Comparison of ENCODE assay signal across 8 mouse cellular contexts in genomic region chr12:8676341-8676740, GRCm38 (mm10). TPM values are rescaled to one million over a fixed set of nuclear protein-coding genes. Genes with fewer than 3 reads are reported as not detected.
A peak's percentile ranks its signal among the peaks of the same experiment; 100 is the strongest.
DNase-seq lines count a peak whose midpoint lies in the region; ATAC-seq and TF ChIP-seq lines count a peak whose summit lies in the region.
"Had no signal": no experiment of that assay in that cellular context is flagged by ENCODE, and none has a peak within 500 bp of the region (broad histone marks: within the 10 kb centered on the region; RNA-seq: fewer than 3 reads in every experiment).

No protein-coding gene starts in this region.

- no peaks in the 10 kb centered on the region for H3K9me3 ChIP-seq in lung, embryonic 16.5 days (ENCODE audit: control insufficient read depth, low read length)
- H3K9me3 ChIP-seq in forebrain, embryonic 15.5 days: no peaks in the 10 kb centered on the region
- no peaks in the 10 kb centered on the region for H3K9me3 ChIP-seq in liver, embryonic 12.5 days (replicated peaks)
- no peaks in the 10 kb centered on the region for H3K9me3 ChIP-seq in stomach, postnatal 0 days (ENCODE audit: control insufficient read depth, low read length)

- no peaks in the 10 kb centered on the region for H3K27me3 ChIP-seq in lung, embryonic 16.5 days (ENCODE audit: control insufficient read depth, insufficient read depth, low read depth, low read length)
- H3K27me3 ChIP-seq in forebrain, embryonic 15.5 days: no peaks in the 10 kb centered on the region
- H3K27me3 ChIP-seq in liver, embryonic 12.5 days (replicated peaks): no peaks in the 10 kb centered on the region
- H3K27me3 ChIP-seq in stomach, postnatal 0 days (ENCODE audit: control insufficient read depth, insufficient read depth, low read length): no peaks in the 10 kb centered on the region

- peak overlapping the region; percentile 35; the same call in 1 of the 2 replicates for H3K9ac ChIP-seq in lung, embryonic 16.5 days (ENCODE audit: low read length)
- no peak overlapping the region for H3K9ac ChIP-seq in forebrain, embryonic 15.5 days (replicated peaks)
- peak overlapping the region; percentile 62 for H3K9ac ChIP-seq in liver, embryonic 12.5 days
- no peak overlapping the region for H3K9ac ChIP-seq in stomach, postnatal 0 days (ENCODE audit: low read length)

- H3K4me2 ChIP-seq in lung, embryonic 16.5 days (ENCODE audit: low read depth, low read length): peak overlapping the region; percentile 49
- H3K4me2 ChIP-seq in forebrain, embryonic 15.5 days (replicated peaks): peak overlapping the region; percentile 73
- peak overlapping the region; percentile 87 for H3K4me2 ChIP-seq in liver, embryonic 12.5 days
- peak overlapping the region; percentile 45 for H3K4me2 ChIP-seq in stomach, postnatal 0 days (replicated peaks; ENCODE audit: low read depth)

- no peak for TF ChIP-seq CTCF in stomach, postnatal 0 days (IDR thresholded peaks at IDR 0.05; ENCODE audit: low read depth)

- H3K4me3 ChIP-seq in lung, embryonic 16.5 days (ENCODE audit: low read length): peak overlapping the region; percentile 33; the same call in 1 of the 2 replicates
- H3K4me3 ChIP-seq in forebrain, embryonic 15.5 days: peak overlapping the region; percentile 60
- peak overlapping the region; percentile 98 for H3K4me3 ChIP-seq in liver, embryonic 12.5 days
- H3K4me3 ChIP-seq in stomach, postnatal 0 days (ENCODE audit: low read depth, low read length): no peak overlapping the region

- 51% methylated on average over 6 of the region's 6 CpGs for WGBS in lung, embryonic 16.5 days
- WGBS in forebrain, embryonic 15.5 days: 48% methylated on average over 6 of the region's 6 CpGs
- 71% methylated on average over 6 of the region's 6 CpGs for WGBS in liver, embryonic 12.5 days (ENCODE audit: insufficient replicate concordance)
- 39% methylated on average over 6 of the region's 6 CpGs for WGBS in stomach, postnatal 0 days

- no peak for ATAC-seq in lung, embryonic 16.5 days (ENCODE audit: low read depth)
- ATAC-seq in forebrain, embryonic 15.5 days (replicated peaks): no peak
- ATAC-seq in liver, embryonic 12.5 days: no peak
- ATAC-seq in stomach, postnatal 0 days (ENCODE audit: low FRiP score, low TSS enrichment): no peak; the same call in 1 of the 2 replicates

- H3K36me3 ChIP-seq in lung, embryonic 16.5 days (ENCODE audit: control insufficient read depth, insufficient read depth, low read length): 0 out of 2 replicates have a peak, but pooled peaks cover 2% of the 10 kb centered on the region
- H3K36me3 ChIP-seq in forebrain, embryonic 15.5 days: no peaks in the 10 kb centered on the region
- H3K36me3 ChIP-seq in liver, embryonic 12.5 days: peaks cover 12% of the 10 kb centered on the region
- H3K36me3 ChIP-seq in stomach, postnatal 0 days (ENCODE audit: control insufficient read depth, insufficient read depth, low read length): no peaks in the 10 kb centered on the region

- no peak for TF ChIP-seq EP300 in stomach, postnatal 0 days (optimal IDR thresholded peaks at IDR 0.05)

- peaks cover 18% of the 10 kb centered on the region for H3K4me1 ChIP-seq in lung, embryonic 16.5 days (replicated peaks; ENCODE audit: control insufficient read depth, insufficient read depth, low read length)
- peaks cover 32% of the 10 kb centered on the region for H3K4me1 ChIP-seq in forebrain, embryonic 15.5 days
- H3K4me1 ChIP-seq in liver, embryonic 12.5 days: peaks cover 38% of the 10 kb centered on the region
- no peaks in the 10 kb centered on the region for H3K4me1 ChIP-seq in stomach, postnatal 0 days (replicated peaks; ENCODE audit: control insufficient read depth, insufficient read depth)

- DNase-seq in lung, postnatal 14 days: no peak
- DNase-seq in stomach, postnatal 0 days (ENCODE audit: low spot score): no peak
- DNase-seq in layer of hippocampus, adult 9-11 months: no peak
- DNase-seq in left cerebral cortex, adult 18-20 months (ENCODE audit: low spot score in 2 of 2): no peak
- DNase-seq: cerebellum, postnatal 10 days had no signal

- H3K27ac ChIP-seq in lung, embryonic 16.5 days (ENCODE audit: low read length): no peak overlapping the region
- H3K27ac ChIP-seq in forebrain, embryonic 15.5 days (replicated peaks): no peak overlapping the region
- no peak overlapping the region for H3K27ac ChIP-seq in liver, embryonic 12.5 days
- no peak overlapping the region for H3K27ac ChIP-seq in stomach, postnatal 0 days (replicated peaks)

RNA-seq across cellular contexts. Expression of gene Pum2, which starts 2.4 kb away (rescaled TPM):
- polyA plus RNA-seq in lung, embryonic 16.5 days (2015; fragmentation: Nextera tagmentation; extraction: Ambion mirVana): 42.0 and 42.1 TPM in 2 replicates
- 66.5 and 67.7 TPM in 2 replicates for polyA plus RNA-seq in forebrain, embryonic 15.5 days (2015; fragmentation: Nextera tagmentation; extraction: Ambion mirVana)
- 26.5 and 26.7 TPM in 2 replicates for polyA plus RNA-seq in liver, embryonic 12.5 days (2016; fragmentation: Nextera tagmentation; extraction: Ambion mirVana)
- 22.6 and 23.8 TPM in 2 replicates for polyA plus RNA-seq in stomach, postnatal 0 days (2015; fragmentation: Nextera tagmentation; extraction: Ambion mirVana)
- 100 to 1,000 TPM; 190 to 219 TPM for total RNA-seq in left cerebral cortex, adult 18-20 months (2021)

Comparison
In these comparisons a context has a peak if more than half of its experiments do, and no peak if none do; other contexts are left out.
1. H3K9ac ChIP-seq: peak in lung, embryonic 16.5 days (single experiment) and liver, embryonic 12.5 days (single experiment); none in forebrain, embryonic 15.5 days (single experiment) and stomach, postnatal 0 days (single experiment).
2. Peak in every context shown above with its lines, with median percentiles within 50 percentile points of each other: H3K4me2 ChIP-seq.